Mouse (Mus musculus) hindbrain, embryonic 13.5 days (tissue): ENCODE data around the gene Trim27. TPM values are rescaled to one million over a fixed set of nuclear protein-coding genes. Genes with fewer than 3 reads are reported as not detected.

Experiments
- ATAC-seq: fragments of 200-750 bp; cut with Nextera tagmentation; 2 replicates; pipeline ENCODE4 v1.8.0; 2017; ENCODE audit warnings: moderate TSS enrichment; ENCODE audit not compliant: low FRiP score
- H3K27ac ChIP-seq: fragments of 300-500 bp; sonication (generic); 2 replicates; pipeline ENCODE4 v1.5.1; 2015; ENCODE audit warnings: inconsistent platforms, mild to moderate bottlenecking, moderate library complexity
- H3K27me3 ChIP-seq: fragments of 300-500 bp; sonication (generic); 2 replicates; pipeline ENCODE4 v1.6.1; 2015; ENCODE audit warnings: mild to moderate bottlenecking, inconsistent platforms
- H3K36me3 ChIP-seq: fragments of 300-500 bp; sonication (generic); 2 replicates; pipeline ENCODE4 v1.6.1; 2015; ENCODE audit warnings: mild to moderate bottlenecking, inconsistent platforms
- H3K4me1 ChIP-seq: fragments of 300-500 bp; sonication (generic); replicated peaks from 2 replicates; pipeline ENCODE4 v1.6.1; 2015; ENCODE audit warnings: inconsistent platforms
- H3K4me2 ChIP-seq: fragments of 300-500 bp; sonication (generic); 2 replicates; pipeline ENCODE4 v1.6.1; 2015; ENCODE audit warnings: inconsistent platforms, mild to moderate bottlenecking, moderate library complexity
- H3K4me3 ChIP-seq: fragments of 300-500 bp; sonication (generic); 2 replicates; pipeline ENCODE4 v1.5.1; 2015; ENCODE audit warnings: mild to moderate bottlenecking, inconsistent platforms
- H3K9ac ChIP-seq: fragments of 300-500 bp; sonication (generic); 2 replicates; pipeline ENCODE4 v1.6.1; 2015; ENCODE audit warnings: mild to moderate bottlenecking, inconsistent platforms
- H3K9me3 ChIP-seq: fragments of 300-500 bp; sonication (generic); 2 replicates; pipeline ENCODE4 v1.6.1; 2016; ENCODE audit warnings: inconsistent platforms
- WGBS: fragments of 180-500 bp; shearing (Covaris S2); methylation state at CpG from one replicate; pipeline ENCODE4 v1.1.7; 2015; 5-methylcytosine and 5-hydroxymethylcytosine counted together
- polyA plus RNA-seq: library from polyadenylated mRNA; unstranded; fragments of >200 nt; fragmentation: Nextera tagmentation; extraction: Ambion mirVana; gene quantifications from 2 replicates; pipeline ENCODE4 v1.2.1, GENCODE M21; 2015

The Trim27 gene
- polyA plus RNA-seq, 1 experiment from 2014 or later: 82.6 TPM

- Histone ChIP-seq H3K4me1 (peaks cover 10% of the 10 kb centered on the region), H3K9me3 (no peaks in the 10 kb centered on the region), H3K9ac (no peak overlapping the region), H3K4me3 (no peak overlapping the region), H3K27me3 (no peaks in the 10 kb centered on the region), H3K36me3 (no peaks in the 10 kb centered on the region), H3K4me2 (no peak overlapping the region), H3K27ac (no peak overlapping the region)
- WGBS: 53% methylated on average over 3 of the region's 3 CpGs
- no peak for ATAC-seq
Measured at GRCm38 (mm10) chr13:21226031-21226430, 46.8 kb downstream of the Trim27 start.

- peak overlapping the region; percentile 35; the same call in 1 of the 2 replicates for H3K27ac ChIP-seq
- WGBS: 1% methylated on average over 43 of the region's 43 CpGs
Measured at GRCm38 (mm10) chr13:21233732-21234705, 54.8 kb downstream of the Trim27 start.

GRCm38 (mm10) chr13:21236714-21237113 is 57.5 kb downstream of the Trim27 start:
- H3K4me1 ChIP-seq: peaks cover 6% of the 10 kb centered on the region; the same call in 1 of the 2 replicates
- H3K9me3 ChIP-seq: no peaks in the 10 kb centered on the region
- no peak overlapping the region for H3K4me3 ChIP-seq
- WGBS: 52% methylated on average over 2 of the region's 2 CpGs
- ATAC-seq: no peak
- H3K4me2 ChIP-seq: no peak overlapping the region
- H3K27ac ChIP-seq: no peak overlapping the region
- H3K27me3 ChIP-seq: 0 out of 2 replicates have a peak, but pooled peaks cover 3% of the 10 kb centered on the region
- no peaks in the 10 kb centered on the region for H3K36me3 ChIP-seq
- no peak overlapping the region for H3K9ac ChIP-seq

More at GRCm38 (mm10) chr13:21233732-21234705, 54.8 kb downstream of the Trim27 start:
- H3K4me2 ChIP-seq: peak overlapping the region; percentile 63
- H3K9me3 ChIP-seq: no peaks in the 10 kb centered on the region
- H3K4me3 ChIP-seq: peak overlapping the region; percentile 53
- no peaks in the 10 kb centered on the region for H3K36me3 ChIP-seq
- peak; percentile 96 for ATAC-seq
- H3K4me1 ChIP-seq: peaks cover 6% of the 10 kb centered on the region; the same call in 1 of the 2 replicates
- H3K9ac ChIP-seq: peak overlapping the region; percentile 64
- 0 out of 2 replicates have a peak, but pooled peaks cover 3% of the 10 kb centered on the region for H3K27me3 ChIP-seq

GRCm38 (mm10) chr13:21237161-21237560 is 57.9 kb downstream of the Trim27 start:
- WGBS: 88% methylated on average over 6 of the region's 6 CpGs
- H3K27ac ChIP-seq: no peak overlapping the region
- no peak overlapping the region for H3K4me2 ChIP-seq
- H3K4me3 ChIP-seq: no peak overlapping the region
- no peak for ATAC-seq
- H3K9me3 ChIP-seq: no peaks in the 10 kb centered on the region
- H3K36me3 ChIP-seq: no peaks in the 10 kb centered on the region
- peaks cover 6% of the 10 kb centered on the region; the same call in 1 of the 2 replicates for H3K4me1 ChIP-seq
- no peak overlapping the region for H3K9ac ChIP-seq
- peaks cover 3% of the 10 kb centered on the region; the same call in 1 of the 2 replicates for H3K27me3 ChIP-seq

GRCm38 (mm10) chr13:21240788-21241187 is 61.5 kb downstream of the Trim27 start:
- no peaks in the 10 kb centered on the region for H3K9me3 ChIP-seq
- WGBS: 8% methylated on average over 7 of the region's 7 CpGs
- H3K4me3 ChIP-seq: no peak overlapping the region

GRCm38 (mm10) chr13:21242408-21243125 is 63.3 kb downstream of the Trim27 start:
- 6% methylated on average over 16 of the region's 16 CpGs for WGBS
- Histone ChIP-seq H3K4me3 (no peak overlapping the region), H3K27ac (no peak overlapping the region), H3K9ac (no peak overlapping the region), H3K27me3 (peaks cover 27% of the 10 kb centered on the region), H3K36me3 (no peaks in the 10 kb centered on the region), H3K4me1 (0 out of 2 replicates have a peak, but pooled peaks cover 6% of the 10 kb centered on the region), H3K4me2 (peak overlapping the region; percentile 40), H3K9me3 (no peaks in the 10 kb centered on the region)
- ATAC-seq: no peak

More at GRCm38 (mm10) chr13:21240788-21241187, 61.5 kb downstream of the Trim27 start:
- no peaks in the 10 kb centered on the region for H3K36me3 ChIP-seq
- H3K27ac ChIP-seq: no peak overlapping the region
- no peak overlapping the region for H3K9ac ChIP-seq
- ATAC-seq: no peak
- H3K4me2 ChIP-seq: no peak overlapping the region
- 0 out of 2 replicates have a peak, but pooled peaks cover 6% of the 10 kb centered on the region for H3K4me1 ChIP-seq
- peaks cover 24% of the 10 kb centered on the region for H3K27me3 ChIP-seq

- no peaks in the 10 kb centered on the region for H3K36me3 ChIP-seq
- peak overlapping the region; percentile 40 for H3K4me2 ChIP-seq
- no peak for ATAC-seq
- no peak overlapping the region for H3K27ac ChIP-seq
- H3K4me1 ChIP-seq: 0 out of 2 replicates have a peak, but pooled peaks cover 6% of the 10 kb centered on the region
- H3K4me3 ChIP-seq: no peak overlapping the region
- no peaks in the 10 kb centered on the region for H3K9me3 ChIP-seq
- no peak overlapping the region for H3K9ac ChIP-seq
- H3K27me3 ChIP-seq: peaks cover 27% of the 10 kb centered on the region
- 23% methylated on average over 13 of the region's 13 CpGs for WGBS
Measured at GRCm38 (mm10) chr13:21243196-21243595, 64.0 kb downstream of the Trim27 start.

GRCm38 (mm10) chr13:21244089-21244488 is 64.8 kb downstream of the Trim27 start:
- Histone ChIP-seq H3K4me2 (no peak overlapping the region), H3K36me3 (no peaks in the 10 kb centered on the region), H3K27ac (no peak overlapping the region), H3K4me1 (0 out of 2 replicates have a peak, but pooled peaks cover 6% of the 10 kb centered on the region), H3K4me3 (no peak overlapping the region), H3K27me3 (peaks cover 27% of the 10 kb centered on the region), H3K9ac (no peak overlapping the region), H3K9me3 (no peaks in the 10 kb centered on the region)
- 88% methylated on average over 5 of the region's 5 CpGs for WGBS
- ATAC-seq: no peak

Other genes with a start within 250 kb of the Trim27 start
- not detected in 2 replicates for gene Olfr1370, start 104.5 kb upstream of the Trim27 start, polyA plus RNA-seq
- 0.08 TPM in 1 of 2 replicates, not detected in the other for gene Olfr1369-ps1, start 68.0 kb upstream of the Trim27 start, polyA plus RNA-seq
- gene Olfr263, start 49.8 kb upstream of the Trim27 start, polyA plus RNA-seq: not detected in 2 replicates
- not detected in 2 replicates for gene Olfr1368, start 33.6 kb upstream of the Trim27 start, polyA plus RNA-seq
- not detected in 2 replicates for gene Gpx5, start 113.3 kb downstream of the Trim27 start, polyA plus RNA-seq
- gene Gpx6, start 132.7 kb downstream of the Trim27 start, polyA plus RNA-seq: not detected in 2 replicates
- gene Olfr1367, start 167.5 kb downstream of the Trim27 start, polyA plus RNA-seq: not detected in 2 replicates
- gene Zscan12, start 183.4 kb downstream of the Trim27 start, polyA plus RNA-seq: 13.5 and 15.5 TPM in 2 replicates
- 83.2 and 85.9 TPM in 2 replicates for gene Zkscan3, start 223.3 kb downstream of the Trim27 start, polyA plus RNA-seq